Mouse (Mus musculus) midbrain, embryonic 14.5 days (tissue): ENCODE data around the gene Rps29. TPM values are rescaled to one million over a fixed set of nuclear protein-coding genes. Genes with fewer than 3 reads are reported as not detected.

Source experiments
- ATAC-seq: fragments of 200-750 bp; cut with Nextera tagmentation; 2 replicates; pipeline ENCODE4 v1.8.0; 2017; ENCODE audit warnings: moderate number of reproducible peaks, moderate library complexity; ENCODE audit not compliant: low FRiP score, low TSS enrichment
- DNase-seq: peaks from one replicate; pipeline ENCODE4 v3.0.0-alpha.2; 2015
- H3K27ac ChIP-seq: fragments of 300-500 bp; sonication (generic); replicated peaks from 2 replicates; pipeline ENCODE4 v1.5.1; 2014; ENCODE audit warnings: mild to moderate bottlenecking, low read depth, low read length, moderate library complexity
- H3K27me3 ChIP-seq: fragments of 300-500 bp; sonication (generic); 2 replicates; pipeline ENCODE4 v1.6.1; 2014; ENCODE audit warnings: low read length, control low read depth, mixed read lengths; ENCODE audit not compliant: control insufficient read depth, insufficient read depth
- H3K36me3 ChIP-seq: fragments of 300-500 bp; sonication (generic); 2 replicates; pipeline ENCODE4 v1.6.1; 2014; ENCODE audit warnings: low read length, control low read depth; ENCODE audit not compliant: control insufficient read depth, insufficient read depth
- H3K4me1 ChIP-seq: fragments of 300-500 bp; sonication (generic); 2 replicates; pipeline ENCODE4 v1.6.1; 2014; ENCODE audit warnings: mild to moderate bottlenecking, antibody characterized with exemption, low read length, control low read depth; ENCODE audit not compliant: control insufficient read depth, insufficient read depth
- H3K4me2 ChIP-seq: fragments of 300-500 bp; sonication (generic); 2 replicates; pipeline ENCODE4 v1.6.1; 2014; ENCODE audit warnings: mild to moderate bottlenecking, low read length, moderate library complexity
- H3K4me3 ChIP-seq: fragments of 300-500 bp; sonication (generic); replicated peaks from 2 replicates; pipeline ENCODE4 v1.5.1; 2014; ENCODE audit warnings: low read depth, low read length
- H3K9ac ChIP-seq: fragments of 300-500 bp; sonication (generic); replicated peaks from 2 replicates; pipeline ENCODE4 v1.6.1; 2014; ENCODE audit warnings: mild to moderate bottlenecking, low read length, moderate library complexity
- H3K9me3 ChIP-seq: fragments of 300-500 bp; sonication (generic); 2 replicates; pipeline ENCODE4 v1.6.1; 2016; ENCODE audit warnings: low read length, control low read depth, mixed read lengths; ENCODE audit not compliant: control insufficient read depth
- WGBS: fragments of 180-500 bp; shearing (Covaris S2); extraction: QIAGEN DNeasy Blood & Tissue Kit; methylation state at CpG from one replicate; pipeline ENCODE4 v1.1.7; 2014; 5-methylcytosine and 5-hydroxymethylcytosine counted together
- polyA plus RNA-seq: library from polyadenylated mRNA; unstranded; fragments of >200 nt; fragmentation: Nextera tagmentation; extraction: Ambion mirVana; gene quantifications from 2 replicates; pipeline ENCODE4 v1.2.1, GENCODE M21; 2014

Gene Rps29
- polyA plus RNA-seq, 1 experiment from 2014 or later: 1,138 TPM

- peak within 1 kb of the TSS; percentile 95 for H3K4me2 ChIP-seq
- ATAC-seq: peak; percentile 100
Measured at GRCm38 (mm10) chr12:69183583-69184308, 24.8 kb upstream of the Rps29 start, which contains the start of the genes Rpl36al and Mgat2. Rpl36al (minus strand) TSS chr12:69184083. Mgat2 (plus strand) TSS chr12:69184157.

GRCm38 (mm10) chr12:69181800-69182199 lies 22.8 kb upstream of the Rps29 start:
- WGBS: 87% methylated on average over 4 of the region's 4 CpGs
- H3K36me3 ChIP-seq: peaks cover 9% of the 10 kb centered on the region
- peaks cover 14% of the 10 kb centered on the region for H3K4me1 ChIP-seq
- H3K9ac ChIP-seq: no peak overlapping the region
- no peaks in the 10 kb centered on the region for H3K27me3 ChIP-seq
- DNase-seq: no peak
- no peak for ATAC-seq
- H3K4me3 ChIP-seq: no peak overlapping the region
- H3K27ac ChIP-seq: no peak overlapping the region
- H3K9me3 ChIP-seq: no peaks in the 10 kb centered on the region
- H3K4me2 ChIP-seq: no peak overlapping the region

More at GRCm38 (mm10) chr12:69183583-69184308, 24.8 kb upstream of the Rps29 start, which contains the start of the genes Rpl36al and Mgat2:
- under 1% methylated on average over 83 of the region's 84 CpGs for WGBS
- Histone ChIP-seq H3K36me3 (peaks cover 15% of the 10 kb centered on the region), H3K9ac (peak within 1 kb of the TSS; percentile 88), H3K27ac (peak within 1 kb of the TSS; percentile 91), H3K4me1 (peaks cover 16% of the 10 kb centered on the region), H3K9me3 (no peaks in the 10 kb centered on the region), H3K27me3 (no peaks in the 10 kb centered on the region), H3K4me3 (peak within 1 kb of the TSS; percentile 87)
- peak; percentile 99 for DNase-seq

GRCm38 (mm10) chr12:69179371-69179770 lies 20.4 kb upstream of the Rps29 start:
- no peak overlapping the region for H3K9ac ChIP-seq
- no peak overlapping the region for H3K4me2 ChIP-seq
- no peaks in the 10 kb centered on the region for H3K9me3 ChIP-seq
- WGBS: 71% methylated on average over 12 of the region's 12 CpGs
- H3K4me1 ChIP-seq: 0 out of 2 replicates have a peak, but pooled peaks cover 3% of the 10 kb centered on the region
- peaks cover 9% of the 10 kb centered on the region for H3K36me3 ChIP-seq
- ATAC-seq (no peak), DNase-seq (no peak)
- H3K4me3 ChIP-seq: no peak overlapping the region
- no peak overlapping the region for H3K27ac ChIP-seq
- H3K27me3 ChIP-seq: no peaks in the 10 kb centered on the region

GRCm38 (mm10) chr12:69177526-69177925 lies 18.5 kb upstream of the Rps29 start:
- H3K9me3 ChIP-seq: no peaks in the 10 kb centered on the region
- WGBS: 84% methylated on average over 3 of the region's 3 CpGs

GRCm38 (mm10) chr12:69175975-69176374 lies 17.0 kb upstream of the Rps29 start:
- no peak overlapping the region for H3K9ac ChIP-seq
- WGBS: 94% methylated on average over 3 of the region's 3 CpGs
- no peak overlapping the region for H3K4me2 ChIP-seq
- H3K27ac ChIP-seq: no peak overlapping the region
- ATAC-seq (no peak), DNase-seq (no peak)
- H3K36me3 ChIP-seq: no peaks in the 10 kb centered on the region
- H3K4me3 ChIP-seq: no peak overlapping the region
- no peaks in the 10 kb centered on the region for H3K9me3 ChIP-seq
- H3K4me1 ChIP-seq: no peaks in the 10 kb centered on the region
- H3K27me3 ChIP-seq: no peaks in the 10 kb centered on the region

More at GRCm38 (mm10) chr12:69177526-69177925, 18.5 kb upstream of the Rps29 start:
- H3K9ac ChIP-seq: no peak overlapping the region
- no peak overlapping the region for H3K27ac ChIP-seq
- H3K4me3 ChIP-seq: no peak overlapping the region
- peaks cover 9% of the 10 kb centered on the region for H3K36me3 ChIP-seq
- no peak overlapping the region for H3K4me2 ChIP-seq
- no peak for ATAC-seq
- H3K27me3 ChIP-seq: no peaks in the 10 kb centered on the region
- DNase-seq: no peak
- H3K4me1 ChIP-seq: no peaks in the 10 kb centered on the region

GRCm38 (mm10) chr12:69171307-69171706 lies 12.3 kb upstream of the Rps29 start:
- Histone ChIP-seq H3K9ac (no peak overlapping the region), H3K36me3 (no peaks in the 10 kb centered on the region), H3K4me1 (peaks cover 5% of the 10 kb centered on the region; the same call in 1 of the 2 replicates), H3K27me3 (no peaks in the 10 kb centered on the region), H3K9me3 (no peaks in the 10 kb centered on the region), H3K27ac (no peak overlapping the region), H3K4me3 (no peak overlapping the region), H3K4me2 (no peak overlapping the region)
- WGBS: 97% methylated on average over 2 of the region's 2 CpGs
- DNase-seq: no peak
- ATAC-seq: no peak

- peak; percentile 92 for DNase-seq
- no peaks in the 10 kb centered on the region for H3K9me3 ChIP-seq
- no peaks in the 10 kb centered on the region for H3K36me3 ChIP-seq
- H3K9ac ChIP-seq: peak within 1 kb of the TSS; percentile 71
- H3K27me3 ChIP-seq: no peaks in the 10 kb centered on the region
- WGBS: under 1% methylated on average over 40 of the region's 40 CpGs
- peak within 1 kb of the TSS; percentile 64 for H3K4me3 ChIP-seq
- H3K4me2 ChIP-seq: peak within 1 kb of the TSS; percentile 74
- peak; percentile 93 for ATAC-seq
- peak within 1 kb of the TSS; percentile 68 for H3K27ac ChIP-seq
- peaks cover 5% of the 10 kb centered on the region; the same call in 1 of the 2 replicates for H3K4me1 ChIP-seq
Measured at GRCm38 (mm10) chr12:69168461-69169106, 9.6 kb upstream of the Rps29 start, which contains the start of gene Lrr1. Lrr1 (plus strand) TSS chr12:69168814.

- ATAC-seq: peak; percentile 61
- Histone ChIP-seq H3K4me1 (peaks cover 5% of the 10 kb centered on the region; the same call in 1 of the 2 replicates), H3K9ac (peak overlapping the region; percentile 71), H3K36me3 (no peaks in the 10 kb centered on the region), H3K4me3 (peak overlapping the region; percentile 64), H3K9me3 (no peaks in the 10 kb centered on the region), H3K27ac (peak overlapping the region; percentile 68), H3K4me2 (peak overlapping the region; percentile 74), H3K27me3 (no peaks in the 10 kb centered on the region)
- no peak for DNase-seq
- WGBS: 7% methylated on average over 18 of the region's 18 CpGs
Measured at GRCm38 (mm10) chr12:69167656-69168460, 8.9 kb upstream of the Rps29 start.
